Mouse (Mus musculus) midbrain, postnatal 0 days (tissue): ENCODE data around the gene Tlr7. TPM values are rescaled to one million over a fixed set of nuclear protein-coding genes. Genes with fewer than 3 reads are reported as not detected.

Experiments
- ATAC-seq: fragments of 200-750 bp; cut with Nextera tagmentation; 2 replicates; pipeline ENCODE4 v1.8.0; 2017; ENCODE audit warnings: moderate number of reproducible peaks, mild to moderate bottlenecking, moderate TSS enrichment, moderate library complexity; ENCODE audit not compliant: low FRiP score
- DNase-seq: peaks from one replicate; pipeline ENCODE4 v3.0.0-alpha.2; 2015; ENCODE audit warnings: low spot score
- H3K27ac ChIP-seq: fragments of 300-500 bp; sonication (generic); 2 replicates; pipeline ENCODE4 v1.5.1; 2014; ENCODE audit warnings: low read depth, mild to moderate bottlenecking, low read length, mixed read lengths
- H3K27me3 ChIP-seq: fragments of 300-500 bp; sonication (generic); 2 replicates; pipeline ENCODE4 v1.6.1; 2014; ENCODE audit warnings: low read length, control low read depth, mixed read lengths; ENCODE audit not compliant: insufficient read depth
- H3K36me3 ChIP-seq: fragments of 300-500 bp; sonication (generic); 2 replicates; pipeline ENCODE4 v1.6.1; 2014; ENCODE audit warnings: low read length, control low read depth, mixed read lengths; ENCODE audit not compliant: insufficient read depth
- H3K4me1 ChIP-seq: fragments of 300-500 bp; sonication (generic); 2 replicates; pipeline ENCODE4 v1.6.1; 2014; ENCODE audit warnings: mild to moderate bottlenecking, control low read depth, antibody characterized with exemption, low read length, mixed read lengths; ENCODE audit not compliant: insufficient read depth
- H3K4me2 ChIP-seq: fragments of 300-500 bp; sonication (generic); 2 replicates; pipeline ENCODE4 v1.6.1; 2014; ENCODE audit warnings: low read depth, mild to moderate bottlenecking, low read length, mixed read lengths; ENCODE audit not compliant: poor library complexity, severe bottlenecking
- H3K4me3 ChIP-seq: fragments of 300-500 bp; sonication (generic); 2 replicates; pipeline ENCODE4 v1.5.1; 2014; ENCODE audit warnings: low read depth, mild to moderate bottlenecking, low read length, moderate library complexity
- H3K9ac ChIP-seq: fragments of 300-500 bp; sonication (generic); replicated peaks from 2 replicates; pipeline ENCODE4 v1.6.1; 2014; ENCODE audit warnings: mild to moderate bottlenecking, low read length, moderate library complexity, mixed read lengths; ENCODE audit not compliant: poor library complexity, severe bottlenecking
- H3K9me3 ChIP-seq: fragments of 300-500 bp; sonication (generic); 2 replicates; pipeline ENCODE4 v1.6.1; 2016; ENCODE audit warnings: low read length, control low read depth
- CTCF ChIP-seq: IDR thresholded peaks from 2 replicates; pipeline ENCODE4 v1.5.1; 2016; ENCODE audit warnings: antibody characterized with exemption, mild to moderate bottlenecking
- WGBS: fragments of 180-500 bp; shearing (Covaris S2); extraction: QIAGEN DNeasy Blood & Tissue Kit; methylation state at CpG from one replicate; pipeline ENCODE4 v1.1.7; 2014; 5-methylcytosine and 5-hydroxymethylcytosine counted together
- polyA plus RNA-seq: library from polyadenylated mRNA; unstranded; fragments of >200 nt; fragmentation: Nextera tagmentation; extraction: Ambion mirVana; gene quantifications from 2 replicates; pipeline ENCODE4 v1.2.1, GENCODE M21; 2015
- total RNA-seq: library from RNA; depleted of rRNA; stranded (reverse); fragments of >200 nt; gene quantifications from 2 replicates; pipeline ENCODE4 v1.2.3, GENCODE M21; 2014

Tlr7 gene
- total and polyA plus RNA-seq, 2 experiments from 2014 or later, result 1.0 to 1.3 TPM

DNA sequence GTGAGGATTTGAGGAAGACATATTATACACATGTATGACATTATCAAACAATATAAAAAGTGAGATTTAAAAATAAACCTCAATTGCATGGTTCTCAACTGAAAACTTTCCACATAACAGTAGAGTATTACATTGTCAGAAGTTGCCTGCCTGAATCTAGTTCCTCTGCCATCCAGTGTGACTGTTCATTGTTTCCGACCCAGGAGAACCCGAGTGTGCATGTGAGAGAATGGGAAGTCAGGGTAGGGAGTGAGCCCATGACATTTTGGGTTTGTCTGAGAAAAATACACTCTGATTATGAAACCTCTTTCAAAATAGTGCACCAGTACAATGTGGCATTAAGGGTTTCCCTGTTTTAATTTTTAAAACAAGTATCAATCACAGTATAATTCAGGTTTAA is 23.3 kb upstream of the Tlr7 start:
- no peaks in the 10 kb centered on the region for H3K4me1 ChIP-seq
- no peak for TF ChIP-seq CTCF
- H3K9me3 ChIP-seq, result no peaks in the 10 kb centered on the region
- 84% methylated on average over 2 of the region's 2 CpGs for WGBS
- no peak overlapping the region for H3K4me3 ChIP-seq
- H3K9ac ChIP-seq, result no peak overlapping the region
- H3K36me3 ChIP-seq, result no peaks in the 10 kb centered on the region
- ATAC-seq (no peak), DNase-seq (no peak)
- no peak overlapping the region for H3K4me2 ChIP-seq
- no peak overlapping the region for H3K27ac ChIP-seq
- peaks cover 5% of the 10 kb centered on the region; the same call in 1 of the 2 replicates for H3K27me3 ChIP-seq

DNA sequence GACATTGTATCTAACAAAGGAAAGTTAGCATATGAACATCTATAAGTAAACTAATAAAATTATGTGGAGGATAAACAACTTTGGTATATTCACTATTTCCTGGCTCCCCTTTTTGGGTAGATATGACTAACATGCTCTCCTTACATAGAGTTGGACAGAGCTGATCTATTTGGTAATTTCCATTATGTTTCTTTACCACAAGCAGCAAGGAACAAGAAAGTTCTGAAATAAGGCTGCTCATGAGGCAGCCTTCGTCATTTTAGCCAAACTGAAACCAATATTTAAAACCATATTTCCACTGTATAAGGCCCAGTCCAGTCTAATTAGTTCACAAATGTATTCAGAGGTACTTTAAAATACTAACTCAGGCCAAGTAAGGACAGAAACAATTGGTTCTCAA is 16.1 kb upstream of the Tlr7 start:
- TF ChIP-seq CTCF, result no peak
- no peaks in the 10 kb centered on the region; the same call in 1 of the 2 replicates for H3K27me3 ChIP-seq
- H3K9me3 ChIP-seq, result no peaks in the 10 kb centered on the region
- WGBS, result 63% methylated on average over 1 of the region's 1 CpGs
- H3K27ac ChIP-seq, result no peak overlapping the region
- no peak overlapping the region for H3K4me2 ChIP-seq
- no peaks in the 10 kb centered on the region for H3K36me3 ChIP-seq
- no peaks in the 10 kb centered on the region for H3K4me1 ChIP-seq
- no peak for DNase-seq
- H3K9ac ChIP-seq, result no peak overlapping the region
- no peak overlapping the region for H3K4me3 ChIP-seq
- no peak for ATAC-seq

DNA sequence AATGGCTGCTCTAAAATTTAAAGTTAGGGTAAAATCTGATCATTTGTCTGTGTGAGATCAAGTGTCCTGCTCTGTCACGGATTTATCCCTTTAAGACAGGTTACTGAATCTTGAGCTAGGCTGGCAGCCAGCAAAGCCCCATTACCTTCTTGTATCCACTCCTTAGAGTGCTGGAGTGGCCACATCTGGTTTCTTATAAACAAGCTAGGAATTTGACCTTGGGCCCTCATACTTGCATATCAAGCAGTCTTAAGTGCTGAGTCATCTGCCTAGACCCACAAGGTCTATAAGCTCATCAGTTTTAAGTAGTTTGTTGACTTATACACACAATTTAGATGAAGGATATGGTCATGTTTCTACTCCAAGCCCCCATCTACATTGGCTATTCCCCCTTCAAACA is 14.0 kb upstream of the Tlr7 start:
- H3K9me3 ChIP-seq, result no peaks in the 10 kb centered on the region
- ATAC-seq, result no peak
- TF ChIP-seq CTCF, result no peak
- no peaks in the 10 kb centered on the region for H3K4me1 ChIP-seq
- no peak overlapping the region for H3K4me2 ChIP-seq
- H3K27ac ChIP-seq, result no peak overlapping the region
- no peaks in the 10 kb centered on the region for H3K36me3 ChIP-seq
- H3K9ac ChIP-seq, result no peak overlapping the region
- no peak overlapping the region for H3K4me3 ChIP-seq
- 86% methylated on average over 1 of the region's 1 CpGs for WGBS
- DNase-seq, result no peak
- H3K27me3 ChIP-seq, result peaks cover 4% of the 10 kb centered on the region; the same call in 1 of the 2 replicates

DNA sequence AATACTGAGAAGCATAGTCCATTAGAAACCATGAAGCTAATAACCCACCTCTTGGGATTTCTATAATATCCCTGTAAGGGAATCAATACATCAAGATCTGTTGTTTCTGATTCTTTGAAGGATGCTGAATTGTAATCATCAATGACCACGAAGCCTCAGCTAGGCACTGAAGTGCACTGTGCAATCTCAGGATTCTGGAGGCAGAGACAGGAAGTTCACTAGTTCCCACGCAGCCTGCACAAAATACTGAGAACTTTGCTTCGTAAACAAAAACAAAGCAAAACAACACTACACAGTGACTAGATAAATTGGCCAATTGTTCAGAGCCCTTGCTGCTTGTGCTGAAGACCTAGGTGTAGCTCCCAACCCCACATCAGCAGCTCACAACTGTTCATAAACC is 11.5 kb upstream of the Tlr7 start:
- no peak for DNase-seq
- ATAC-seq, result no peak
- peaks cover 4% of the 10 kb centered on the region; the same call in 1 of the 2 replicates for H3K27me3 ChIP-seq
- H3K4me1 ChIP-seq, result no peaks in the 10 kb centered on the region
- H3K4me2 ChIP-seq, result no peak overlapping the region
- WGBS, result 87% methylated on average over 3 of the region's 3 CpGs
- no peaks in the 10 kb centered on the region for H3K9me3 ChIP-seq
- no peak overlapping the region for H3K27ac ChIP-seq
- H3K9ac ChIP-seq, result no peak overlapping the region
- no peaks in the 10 kb centered on the region for H3K36me3 ChIP-seq
- no peak overlapping the region for H3K4me3 ChIP-seq
- TF ChIP-seq CTCF, result no peak

DNA sequence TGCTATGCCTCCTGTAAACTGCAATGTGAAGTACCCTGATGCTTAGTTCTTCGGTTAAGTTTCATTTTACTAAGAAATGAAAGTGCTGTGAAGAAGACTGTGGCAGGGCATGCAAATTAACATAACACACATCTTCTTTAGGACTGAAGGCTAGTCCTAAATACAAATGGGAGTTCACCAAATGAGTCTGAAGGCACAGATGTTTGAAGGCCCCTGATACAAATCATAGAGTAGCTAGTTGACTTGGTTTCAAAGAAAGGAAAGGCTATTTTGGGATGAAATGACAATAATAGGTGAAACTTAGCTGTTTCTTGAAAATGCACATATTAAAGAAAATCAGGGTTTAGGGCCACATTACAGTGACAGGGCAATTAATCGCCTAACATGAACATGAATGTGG is 9.8 kb upstream of the Tlr7 start:
- Histone ChIP-seq H3K9me3 (no peaks in the 10 kb centered on the region), H3K4me3 (no peak overlapping the region), H3K4me1 (no peaks in the 10 kb centered on the region), H3K4me2 (no peak overlapping the region), H3K36me3 (no peaks in the 10 kb centered on the region), H3K27ac (no peak overlapping the region), H3K27me3 (peaks cover 4% of the 10 kb centered on the region; the same call in 1 of the 2 replicates), H3K9ac (no peak overlapping the region)
- TF ChIP-seq CTCF, result no peak
- DNase-seq, result no peak
- 91% methylated on average over 2 of the region's 2 CpGs for WGBS
- ATAC-seq, result no peak

DNA sequence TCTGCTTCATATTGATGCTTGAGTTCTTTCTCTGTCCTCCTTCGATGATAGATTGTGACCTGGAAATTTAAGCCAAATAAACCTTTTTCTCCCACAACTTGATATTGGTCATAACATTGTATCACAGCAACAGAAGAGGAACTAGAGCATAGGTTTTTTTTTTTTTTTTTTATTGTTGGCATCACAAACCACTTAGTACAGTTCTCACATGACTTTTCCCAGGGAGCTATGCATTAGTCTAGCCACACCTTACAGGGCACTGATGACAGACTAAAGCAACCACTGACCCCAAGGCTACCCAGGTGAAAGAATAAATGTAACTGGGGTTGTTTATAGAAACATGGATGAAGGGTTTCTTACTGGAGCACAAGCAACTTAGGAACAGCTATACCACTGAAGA is 7.6 kb upstream of the Tlr7 start:
- H3K9me3 ChIP-seq, result no peaks in the 10 kb centered on the region
- TF ChIP-seq CTCF, result no peak
- no peak overlapping the region for H3K4me2 ChIP-seq
- no peak overlapping the region for H3K4me3 ChIP-seq
- peaks cover 4% of the 10 kb centered on the region; the same call in 1 of the 2 replicates for H3K27me3 ChIP-seq
- ATAC-seq (no peak), DNase-seq (no peak)
- no peak overlapping the region for H3K9ac ChIP-seq
- no peaks in the 10 kb centered on the region for H3K4me1 ChIP-seq
- H3K27ac ChIP-seq, result no peak overlapping the region
- H3K36me3 ChIP-seq, result no peaks in the 10 kb centered on the region
- 100% methylated on average over 1 of the region's 1 CpGs for WGBS
